Mouse (Mus musculus): ENCODE data around the gene Rgs3. TPM values are rescaled to one million over a fixed set of nuclear protein-coding genes. Genes with fewer than 3 reads are reported as not detected.

Rgs3 gene
- total and polyA plus RNA-seq, 3 experiments = 28.2 to 39.5 (median 31.5) TPM

- no peak for DNase-seq
Measured at GRCm38 (mm10) chr4:62653922-62654661, 94.4 kb downstream of the Rgs3 start.

GRCm38 (mm10) chr4:62659264-62659663 is 99.6 kb downstream of the Rgs3 start:
- peak; percentile 55 for DNase-seq

- DNase-seq = no peak
Measured at GRCm38 (mm10) chr4:62659861-62660553, 100.4 kb downstream of the Rgs3 start.

- DNase-seq = no peak
Measured at GRCm38 (mm10) chr4:62660554-62660864, 100.9 kb downstream of the Rgs3 start.

- no peak for DNase-seq
Measured at GRCm38 (mm10) chr4:62661311-62661849, 101.7 kb downstream of the Rgs3 start.

GRCm38 (mm10) chr4:62663348-62663747 is 103.7 kb downstream of the Rgs3 start:
- DNase-seq = no peak

- DNase-seq = no peak
Measured at GRCm38 (mm10) chr4:62665842-62666241, 106.2 kb downstream of the Rgs3 start.

GRCm38 (mm10) chr4:62668666-62669065 is 109.0 kb downstream of the Rgs3 start:
- DNase-seq = no peak

GRCm38 (mm10) chr4:62669094-62670071 is 109.7 kb downstream of the Rgs3 start:
- peak; percentile 85 for DNase-seq

- DNase-seq = no peak
Measured at GRCm38 (mm10) chr4:62673531-62674030, 113.9 kb downstream of the Rgs3 start.

- no peak for DNase-seq
Measured at GRCm38 (mm10) chr4:62674031-62674995, 114.7 kb downstream of the Rgs3 start.

- no peak for DNase-seq
Measured at GRCm38 (mm10) chr4:62675394-62675793, 115.7 kb downstream of the Rgs3 start.

- DNase-seq = no peak
Measured at GRCm38 (mm10) chr4:62677047-62677737, 117.5 kb downstream of the Rgs3 start.

- no peak for DNase-seq
Measured at GRCm38 (mm10) chr4:62679157-62679556, 119.5 kb downstream of the Rgs3 start.

- DNase-seq = no peak
Measured at GRCm38 (mm10) chr4:62681467-62681866, 121.8 kb downstream of the Rgs3 start.

GRCm38 (mm10) chr4:62682371-62682770 is 122.7 kb downstream of the Rgs3 start:
- DNase-seq = no peak

GRCm38 (mm10) chr4:62683148-62683547 is 123.5 kb downstream of the Rgs3 start:
- DNase-seq = no peak

GRCm38 (mm10) chr4:62684351-62684750 is 124.7 kb downstream of the Rgs3 start:
- DNase-seq = no peak

GRCm38 (mm10) chr4:62685268-62685667 is 125.6 kb downstream of the Rgs3 start:
- DNase-seq = no peak

GRCm38 (mm10) chr4:62686769-62687168 is 127.1 kb downstream of the Rgs3 start:
- no peak for DNase-seq
